Mouse (Mus musculus) cerebellum, postnatal 14 days (tissue): Measurements from ENCODE around the gene Rasgef1c.

Source experiments
- DNase-seq, 2 experiments: peaks; one replicate each; pipeline ENCODE4 v3.0.0; 2021; ENCODE audit warnings: mixed read lengths in 2 of 2

Gene Rasgef1c

DNA sequence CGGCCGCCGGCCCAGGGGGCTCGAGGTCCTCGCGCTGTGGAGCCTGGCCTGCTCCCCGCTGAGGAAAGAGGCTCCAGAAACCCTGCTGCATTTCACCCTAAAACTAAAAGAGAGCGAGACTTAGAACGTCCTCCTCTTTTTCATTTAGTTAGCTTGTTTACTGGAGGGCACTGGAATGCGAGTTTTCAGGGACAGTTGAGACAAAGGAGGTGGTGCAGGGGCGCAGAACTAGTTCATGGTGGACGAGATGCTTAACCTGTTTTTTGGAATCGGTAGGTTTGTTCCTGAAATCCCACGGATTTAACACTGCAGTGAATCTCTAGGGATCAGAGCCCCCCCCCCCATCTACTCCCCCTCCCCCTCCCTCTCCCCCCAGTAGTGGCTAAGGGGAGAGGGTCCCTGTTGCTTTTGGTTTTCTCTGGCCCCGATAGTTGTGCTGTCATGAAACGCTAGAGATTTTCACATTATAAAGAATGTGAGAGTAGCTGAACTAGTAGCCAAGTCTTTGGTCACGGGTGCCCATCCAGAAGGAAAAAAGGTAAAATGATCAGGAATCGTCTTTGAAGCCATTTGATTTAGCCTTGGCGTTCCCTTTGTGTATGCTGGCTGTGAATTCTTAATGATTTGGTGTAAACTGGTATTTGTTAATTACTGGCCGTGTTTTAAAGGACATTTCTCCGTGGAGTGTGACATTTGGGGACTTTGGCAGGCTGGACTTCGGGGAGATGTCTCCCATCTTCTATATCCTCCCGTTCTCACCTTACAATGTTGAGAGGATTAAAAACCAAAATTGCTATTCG is 124.3 kb downstream of the Rasgef1c start:
- peak in 1 of 2 experiments; percentile 39 for DNase-seq

DNA sequence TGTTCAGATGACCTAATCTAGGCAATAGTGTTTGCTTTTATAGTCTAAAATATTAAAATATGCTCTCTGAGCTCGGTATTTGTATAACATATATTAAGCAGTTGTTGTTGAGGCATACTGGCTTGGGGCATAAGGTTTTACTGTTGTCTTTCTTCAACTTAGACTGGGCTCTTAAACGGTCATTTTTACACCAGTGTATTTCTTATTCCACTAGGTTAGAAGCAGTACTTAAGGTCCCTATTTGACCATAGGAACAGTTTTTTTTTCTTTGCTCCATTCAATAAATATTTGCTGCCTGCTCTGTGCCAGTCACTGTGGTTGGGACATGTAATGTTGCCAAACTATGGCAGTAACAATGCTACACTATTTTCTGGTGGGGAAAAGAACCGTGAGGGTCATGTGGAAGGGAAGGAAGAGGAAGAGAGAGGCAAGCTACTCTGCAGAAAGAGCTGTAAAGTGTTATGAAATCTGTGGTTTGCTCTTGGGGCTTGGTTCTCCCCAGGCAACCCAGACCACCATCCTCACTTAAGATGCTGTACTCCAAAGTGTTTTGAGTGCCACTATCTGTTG is 125.0 kb downstream of the Rasgef1c start:
- no peak for DNase-seq

DNA sequence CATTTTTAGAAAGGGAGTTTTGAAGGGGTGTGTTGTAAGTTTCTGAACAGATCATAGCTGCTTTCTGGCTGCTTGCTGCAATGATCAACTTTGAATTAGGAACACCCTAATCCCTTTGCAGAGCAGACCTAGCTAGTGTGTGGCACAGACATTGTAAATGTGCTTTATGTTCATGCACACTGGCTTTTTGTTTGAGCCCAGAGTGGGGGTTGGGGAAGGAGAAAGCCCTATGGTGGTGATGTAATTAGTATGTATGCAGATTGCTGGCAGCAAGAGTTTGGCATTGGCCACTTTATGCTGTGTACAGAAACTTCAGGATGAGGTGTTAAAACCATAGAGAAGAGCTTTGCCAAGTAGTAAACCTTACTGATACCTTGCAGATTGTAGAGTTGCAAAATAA is 126.8 kb downstream of the Rasgef1c start:
- peak in 1 of 2 experiments; percentile 27 for DNase-seq
